Mouse (Mus musculus) midbrain, postnatal 0 days (tissue): ENCODE results near the gene Mki67. TPM values are rescaled to one million over a fixed set of nuclear protein-coding genes. Genes with fewer than 3 reads are reported as not detected.
A peak's percentile ranks its signal among the peaks of the same experiment; 100 is the strongest.

Experiments
- ATAC-seq: fragments of 200-750 bp; cut with Nextera tagmentation; 2 replicates; pipeline ENCODE4 v1.8.0; 2017; ENCODE audit warnings: moderate number of reproducible peaks, mild to moderate bottlenecking, moderate TSS enrichment, moderate library complexity; ENCODE audit not compliant: low FRiP score
- DNase-seq: peaks from one replicate; pipeline ENCODE4 v3.0.0-alpha.2; 2015; ENCODE audit warnings: low spot score
- H3K27ac ChIP-seq: fragments of 300-500 bp; sonication (generic); 2 replicates; pipeline ENCODE4 v1.5.1; 2014; ENCODE audit warnings: low read depth, mild to moderate bottlenecking, low read length, mixed read lengths
- H3K27me3 ChIP-seq: fragments of 300-500 bp; sonication (generic); 2 replicates; pipeline ENCODE4 v1.6.1; 2014; ENCODE audit warnings: low read length, control low read depth, mixed read lengths; ENCODE audit not compliant: insufficient read depth
- H3K36me3 ChIP-seq: fragments of 300-500 bp; sonication (generic); 2 replicates; pipeline ENCODE4 v1.6.1; 2014; ENCODE audit warnings: low read length, control low read depth, mixed read lengths; ENCODE audit not compliant: insufficient read depth
- H3K4me1 ChIP-seq: fragments of 300-500 bp; sonication (generic); 2 replicates; pipeline ENCODE4 v1.6.1; 2014; ENCODE audit warnings: mild to moderate bottlenecking, control low read depth, antibody characterized with exemption, low read length, mixed read lengths; ENCODE audit not compliant: insufficient read depth
- H3K4me2 ChIP-seq: fragments of 300-500 bp; sonication (generic); 2 replicates; pipeline ENCODE4 v1.6.1; 2014; ENCODE audit warnings: low read depth, mild to moderate bottlenecking, low read length, mixed read lengths; ENCODE audit not compliant: poor library complexity, severe bottlenecking
- H3K4me3 ChIP-seq: fragments of 300-500 bp; sonication (generic); 2 replicates; pipeline ENCODE4 v1.5.1; 2014; ENCODE audit warnings: low read depth, mild to moderate bottlenecking, low read length, moderate library complexity
- H3K9ac ChIP-seq: fragments of 300-500 bp; sonication (generic); replicated peaks from 2 replicates; pipeline ENCODE4 v1.6.1; 2014; ENCODE audit warnings: mild to moderate bottlenecking, low read length, moderate library complexity, mixed read lengths; ENCODE audit not compliant: poor library complexity, severe bottlenecking
- H3K9me3 ChIP-seq: fragments of 300-500 bp; sonication (generic); 2 replicates; pipeline ENCODE4 v1.6.1; 2016; ENCODE audit warnings: low read length, control low read depth
- CTCF ChIP-seq: IDR thresholded peaks from 2 replicates; pipeline ENCODE4 v1.5.1; 2016; ENCODE audit warnings: antibody characterized with exemption, mild to moderate bottlenecking
- WGBS: fragments of 180-500 bp; shearing (Covaris S2); extraction: QIAGEN DNeasy Blood & Tissue Kit; methylation state at CpG from one replicate; pipeline ENCODE4 v1.1.7; 2014; 5-methylcytosine and 5-hydroxymethylcytosine counted together
- polyA plus RNA-seq: library from polyadenylated mRNA; unstranded; fragments of >200 nt; fragmentation: Nextera tagmentation; extraction: Ambion mirVana; gene quantifications from 2 replicates; pipeline ENCODE4 v1.2.1, GENCODE M21; 2015
- total RNA-seq: library from RNA; depleted of rRNA; stranded (reverse); fragments of >200 nt; gene quantifications from 2 replicates; pipeline ENCODE4 v1.2.3, GENCODE M21; 2014; rRNA removed

Mki67 gene
- total RNA-seq (6.3 and 8.9 TPM in 2 replicates), polyA plus RNA-seq (1.4 and 2.1 TPM in 2 replicates)

- Histone ChIP-seq H3K9me3 (no peaks in the 10 kb centered on the region), H3K4me1 (no peaks in the 10 kb centered on the region), H3K27ac (no peak within 1 kb of the TSS), H3K9ac (peak within 1 kb of the TSS; percentile 33; the same call in 1 of the 2 replicates), H3K36me3 (no peaks in the 10 kb centered on the region), H3K27me3 (no peaks in the 10 kb centered on the region), H3K4me2 (peak within 1 kb of the TSS; percentile 99), H3K4me3 (peak within 1 kb of the TSS; percentile 72)
- WGBS, result under 1% methylated on average over 61 of the region's 82 CpGs
- ATAC-seq, result peak; percentile 59
- peak; percentile 11 for DNase-seq
- TF ChIP-seq CTCF, result no peak
Measured at GRCm38 (mm10) chr7:135715642-135716444, at the start of gene Mki67. Gene Mki67, minus strand, starts transcription at chr7:135716361.

DNA sequence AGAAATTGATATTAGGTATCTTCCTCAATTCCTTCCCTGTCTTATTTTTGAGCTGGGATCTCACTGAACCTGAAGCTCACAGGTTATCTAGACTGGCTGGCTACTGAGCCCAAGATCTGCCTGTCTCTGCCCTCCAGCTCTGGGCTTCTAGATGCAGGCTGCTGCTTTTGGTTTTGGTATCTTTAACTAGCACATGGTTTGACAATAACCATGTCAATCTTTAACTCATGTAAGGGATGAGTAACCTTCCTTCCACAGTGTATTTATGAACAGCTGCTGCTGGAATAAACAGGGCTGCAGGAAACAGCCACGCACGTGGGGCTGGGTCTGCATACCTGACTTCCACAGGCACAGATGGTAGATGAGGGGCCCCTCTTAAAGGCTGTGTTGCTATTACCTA lies 47.1 kb upstream of the Mki67 start:
- no peak for ATAC-seq

GRCm38 (mm10) chr7:135758754-135759510 lies 42.8 kb upstream of the Mki67 start:
- 76% methylated on average over 12 of the region's 12 CpGs for WGBS
- H3K4me1 ChIP-seq, result no peaks in the 10 kb centered on the region
- no peaks in the 10 kb centered on the region for H3K36me3 ChIP-seq
- TF ChIP-seq CTCF, result no peak
- no peak overlapping the region for H3K9ac ChIP-seq
- ATAC-seq (no peak), DNase-seq (peak; percentile 36)
- H3K9me3 ChIP-seq, result no peaks in the 10 kb centered on the region
- H3K27ac ChIP-seq, result no peak overlapping the region
- no peaks in the 10 kb centered on the region for H3K27me3 ChIP-seq
- no peak overlapping the region for H3K4me3 ChIP-seq
- H3K4me2 ChIP-seq, result no peak overlapping the region

More for the DNA sequence above, 47.1 kb upstream of the Mki67 start:
- Histone ChIP-seq H3K9ac (no peak overlapping the region), H3K4me3 (no peak overlapping the region), H3K36me3 (no peaks in the 10 kb centered on the region), H3K27ac (no peak overlapping the region), H3K9me3 (no peaks in the 10 kb centered on the region), H3K4me1 (no peaks in the 10 kb centered on the region), H3K4me2 (no peak overlapping the region), H3K27me3 (no peaks in the 10 kb centered on the region)
- 92% methylated on average over 2 of the region's 2 CpGs for WGBS
- no peak for TF ChIP-seq CTCF
- DNase-seq, result no peak

- no peak overlapping the region for H3K27ac ChIP-seq
- no peak overlapping the region for H3K4me2 ChIP-seq
- DNase-seq (no peak), ATAC-seq (no peak)
- no peaks in the 10 kb centered on the region for H3K9me3 ChIP-seq
- no peak overlapping the region for H3K9ac ChIP-seq
- no peaks in the 10 kb centered on the region for H3K27me3 ChIP-seq
- H3K36me3 ChIP-seq, result no peaks in the 10 kb centered on the region
- 73% methylated on average over 4 of the region's 4 CpGs for WGBS
- H3K4me1 ChIP-seq, result no peaks in the 10 kb centered on the region
- H3K4me3 ChIP-seq, result no peak overlapping the region
- TF ChIP-seq CTCF, result no peak
Measured at GRCm38 (mm10) chr7:135758171-135758570, 42.0 kb upstream of the Mki67 start.

DNA sequence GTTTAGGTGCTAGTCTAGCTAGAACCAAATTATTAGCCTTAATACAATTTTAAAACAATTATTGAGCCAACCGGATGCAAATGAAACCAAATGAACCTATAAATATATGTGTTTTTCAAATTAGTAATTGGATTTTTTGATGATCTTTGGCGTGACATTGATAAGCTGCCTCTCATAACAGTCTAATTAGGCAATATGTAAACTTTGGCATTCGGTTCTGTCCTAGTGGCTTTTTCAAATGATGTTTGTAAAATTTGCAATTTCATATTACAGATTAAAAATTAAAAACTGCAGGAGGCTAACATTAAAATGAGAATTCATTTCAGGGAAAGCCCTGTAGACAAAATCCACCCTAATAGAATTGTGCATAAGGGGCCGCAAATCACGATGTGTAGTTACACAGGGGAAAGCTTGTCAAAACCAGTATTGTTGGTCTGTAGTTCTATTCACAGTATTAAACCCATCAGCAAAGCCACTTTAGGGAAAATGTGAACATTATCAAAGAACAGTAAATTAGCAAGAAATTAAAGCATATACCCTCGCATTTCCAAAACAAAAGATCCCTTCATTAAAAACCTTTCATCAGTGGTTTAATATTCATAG lies 40.9 kb upstream of the Mki67 start:
- Histone ChIP-seq H3K27ac (no peak overlapping the region), H3K4me2 (no peak overlapping the region), H3K4me1 (no peaks in the 10 kb centered on the region), H3K9ac (no peak overlapping the region), H3K27me3 (no peaks in the 10 kb centered on the region), H3K36me3 (no peaks in the 10 kb centered on the region), H3K9me3 (no peaks in the 10 kb centered on the region), H3K4me3 (no peak overlapping the region)
- 61% methylated on average over 6 of the region's 6 CpGs for WGBS
- ATAC-seq (no peak), DNase-seq (peak; percentile 36)
- TF ChIP-seq CTCF, result no peak
